Mouse (Mus musculus) large intestine, adult 2 months (tissue): ENCODE results near the gene Hsf5. TPM values are rescaled to one million over a fixed set of nuclear protein-coding genes. Genes with fewer than 3 reads are reported as not detected.

ENCODE experiments used
- DNase-seq: peaks from one replicate; pipeline ENCODE4 v3.0.0-alpha.2; 2012; ENCODE audit warnings: low read depth, low spot score
- WGBS: fragments of 180-500 bp; shearing (Covaris S2); methylation state at CpG from one replicate; pipeline ENCODE4 v1.1.7; 2018; 5-methylcytosine and 5-hydroxymethylcytosine counted together
- polyA plus RNA-seq: library from polyadenylated mRNA; depleted of rRNA; stranded (reverse); fragments of >200 nt; gene quantifications from 2 replicates; pipeline ENCODE4 v1.2.3, GENCODE M21; 2012

The Hsf5 gene
- polyA plus RNA-seq, 1 experiment, result 0.04 TPM

DNA sequence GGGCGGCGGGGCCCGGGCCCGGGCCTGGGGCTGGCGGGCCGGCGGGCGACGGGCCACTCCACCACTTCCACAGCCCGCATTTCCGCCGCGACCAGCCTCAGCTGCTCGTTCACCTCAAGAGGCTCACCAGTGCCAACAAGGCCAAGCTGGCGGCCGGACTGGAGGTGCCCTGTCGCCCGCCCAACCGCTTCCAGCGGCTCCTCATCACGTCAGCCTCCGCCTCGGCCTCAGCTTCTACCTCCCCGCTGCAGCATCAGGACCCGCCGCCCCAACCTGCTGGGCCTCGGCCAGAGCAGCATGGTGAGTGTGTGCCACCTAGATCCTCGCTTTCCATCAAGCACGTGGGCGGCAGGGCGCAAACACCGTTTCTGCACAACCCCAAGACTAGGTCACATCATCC lies 642 bp downstream of the Hsf5 start:
- WGBS, result 96% methylated on average over 32 of the region's 32 CpGs
- no peak for DNase-seq

GRCm38 (mm10) chr11:87623160-87623559 lies 6.2 kb downstream of the Hsf5 start:
- DNase-seq, result peak; percentile 55
- 50% methylated on average over 4 of the region's 4 CpGs for WGBS

- 9% methylated on average over 10 of the region's 10 CpGs for WGBS
Observed at GRCm38 (mm10) chr11:87629859-87630258, 12.9 kb downstream of the Hsf5 start.

GRCm38 (mm10) chr11:87638793-87639192 lies 21.8 kb downstream of the Hsf5 start:
- WGBS, result 18% methylated on average over 2 of the region's 2 CpGs
- DNase-seq, result no peak

More at GRCm38 (mm10) chr11:87629859-87630258, 12.9 kb downstream of the Hsf5 start:
- DNase-seq, result no peak

GRCm38 (mm10) chr11:87639206-87639605 lies 22.2 kb downstream of the Hsf5 start:
- WGBS, result 1% methylated on average over 29 of the region's 29 CpGs
- DNase-seq, result no peak

- DNase-seq, result no peak
Observed at GRCm38 (mm10) chr11:87642865-87643264, 25.9 kb downstream of the Hsf5 start.

GRCm38 (mm10) chr11:87654693-87655092 lies 37.7 kb downstream of the Hsf5 start:
- WGBS, result 39% methylated on average over 5 of the region's 5 CpGs
- DNase-seq, result no peak

DNA sequence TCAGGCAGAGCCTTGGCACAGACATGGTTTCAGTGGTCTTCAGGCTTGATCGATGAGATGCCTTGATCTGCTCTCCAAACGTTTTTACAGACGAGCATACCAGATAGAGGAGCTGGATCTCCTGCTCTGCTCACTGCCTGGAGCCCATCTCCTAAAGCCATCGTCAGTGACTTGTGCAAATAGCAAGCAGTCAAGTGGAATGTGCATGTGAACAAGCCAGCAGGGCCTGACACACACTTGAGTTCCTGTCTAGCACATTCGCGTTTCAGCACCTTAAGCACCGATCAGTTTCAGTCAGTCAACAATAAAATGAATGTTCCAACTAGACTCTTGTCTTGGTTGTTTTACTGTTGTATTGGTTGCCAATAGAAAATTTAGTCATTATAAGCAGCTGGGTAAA lies 42.3 kb downstream of the Hsf5 start:
- no peak for DNase-seq
- 51% methylated on average over 7 of the region's 7 CpGs for WGBS

- DNase-seq, result no peak
- WGBS, result under 1% methylated on average over 8 of the region's 8 CpGs
Observed at GRCm38 (mm10) chr11:87662407-87662806, 45.4 kb downstream of the Hsf5 start, which contains the start of gene Rnf43. TSS of gene Rnf43 (plus strand) at chr11:87662722.

GRCm38 (mm10) chr11:87662822-87663221 lies 45.9 kb downstream of the Hsf5 start:
- 6% methylated on average over 14 of the region's 14 CpGs for WGBS
- DNase-seq, result no peak

DNA sequence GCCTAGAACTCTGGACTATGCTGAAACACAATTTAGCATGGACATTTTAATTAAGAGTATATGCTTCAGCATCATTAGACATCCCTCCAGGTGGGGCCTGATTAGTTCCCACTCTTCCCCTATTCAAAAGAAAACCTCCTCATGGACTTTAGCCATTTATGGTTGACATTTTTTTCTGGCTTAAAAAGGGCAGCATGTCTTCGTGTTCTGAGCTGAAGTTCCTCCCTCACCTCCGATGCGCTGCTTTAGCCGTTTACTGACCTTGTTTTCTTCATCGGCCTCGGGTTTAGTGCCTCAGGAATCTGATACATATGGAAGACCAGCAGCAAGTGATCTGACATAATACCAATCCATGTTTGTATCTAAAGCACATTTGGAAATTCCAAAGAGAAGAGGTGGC lies 47.0 kb downstream of the Hsf5 start:
- 26% methylated on average over 6 of the region's 6 CpGs for WGBS
- DNase-seq, result no peak

DNA sequence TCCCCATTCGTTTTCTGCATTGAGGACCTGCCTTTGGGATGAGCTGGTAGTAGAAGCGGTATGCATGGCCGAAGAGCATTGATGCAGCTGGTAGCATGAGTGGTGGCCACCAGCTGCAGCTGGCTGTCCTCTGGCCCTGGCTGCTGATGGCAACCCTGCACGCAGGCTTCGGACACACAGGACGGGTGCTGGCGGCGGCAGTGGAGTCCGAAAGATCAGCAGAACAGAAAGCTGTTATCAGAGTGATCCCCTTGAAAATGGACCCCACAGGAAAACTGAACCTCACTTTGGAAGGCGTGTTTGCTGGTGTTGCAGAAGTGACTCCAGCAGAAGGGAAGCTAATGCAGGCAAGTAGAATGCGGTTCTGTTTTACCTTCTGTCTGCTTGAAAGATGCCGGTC lies 47.6 kb downstream of the Hsf5 start:
- 37% methylated on average over 12 of the region's 12 CpGs for WGBS
- DNase-seq, result no peak

DNA sequence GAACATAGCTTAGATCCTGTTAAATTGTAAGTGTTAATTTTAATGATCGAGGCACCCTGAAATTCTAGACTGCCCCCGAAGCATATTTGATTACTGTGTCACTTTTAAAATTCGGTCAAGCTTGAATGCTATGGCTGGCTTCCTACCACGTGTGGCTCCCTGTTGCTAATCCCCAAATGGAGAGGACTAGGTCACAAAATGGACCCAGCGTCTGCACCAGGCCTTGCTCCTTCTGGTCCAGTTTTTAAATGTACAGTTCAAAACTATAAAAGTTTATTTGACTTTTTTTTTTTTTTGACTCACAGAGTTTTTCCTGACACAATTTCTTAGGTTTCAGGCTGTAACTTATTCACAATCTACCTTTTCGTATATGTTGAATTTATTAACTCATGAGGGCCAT lies 48.3 kb downstream of the Hsf5 start:
- WGBS, result 30% methylated on average over 6 of the region's 6 CpGs
- no peak for DNase-seq

GRCm38 (mm10) chr11:87665658-87666057 lies 48.7 kb downstream of the Hsf5 start:
- 30% methylated on average over 2 of the region's 2 CpGs for WGBS
- no peak for DNase-seq

DNA sequence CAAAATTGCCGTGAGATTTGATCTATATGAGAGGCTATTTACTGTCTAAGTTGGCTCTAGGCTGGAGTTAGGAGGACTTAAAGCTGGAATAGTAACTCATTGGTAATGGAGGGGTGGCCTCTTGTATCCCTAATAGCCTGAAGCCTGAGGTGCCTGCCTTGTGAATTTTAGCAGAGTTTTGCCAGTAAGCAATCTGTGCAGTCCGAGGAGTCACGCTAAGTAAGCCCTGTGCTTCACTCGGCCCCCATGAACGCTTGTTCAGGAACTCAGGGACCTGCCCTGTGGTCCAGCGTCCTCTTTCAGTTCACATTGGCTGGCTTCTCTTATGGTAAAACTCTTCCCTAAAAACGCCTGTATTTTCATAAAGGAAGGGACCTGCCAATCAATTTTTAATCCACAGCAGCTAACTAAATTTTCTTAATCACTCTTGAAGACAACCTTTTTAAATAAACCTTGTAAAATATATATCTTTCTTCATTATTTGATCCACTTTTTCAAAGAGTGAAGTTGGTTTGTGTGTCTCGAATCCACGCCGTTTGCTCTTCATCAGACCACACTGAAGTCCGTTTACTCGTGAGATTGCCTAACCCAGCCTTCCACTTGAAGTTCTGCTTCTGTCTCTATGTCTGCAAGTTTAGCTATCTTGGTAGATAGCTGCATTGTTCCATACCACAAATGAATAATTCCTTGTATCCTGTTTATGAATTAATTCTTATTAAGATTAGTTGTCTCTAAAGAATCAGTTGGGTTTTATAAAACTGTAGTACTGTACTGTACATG lies 49.5 kb downstream of the Hsf5 start:
- 21% methylated on average over 12 of the region's 12 CpGs for WGBS

DNA sequence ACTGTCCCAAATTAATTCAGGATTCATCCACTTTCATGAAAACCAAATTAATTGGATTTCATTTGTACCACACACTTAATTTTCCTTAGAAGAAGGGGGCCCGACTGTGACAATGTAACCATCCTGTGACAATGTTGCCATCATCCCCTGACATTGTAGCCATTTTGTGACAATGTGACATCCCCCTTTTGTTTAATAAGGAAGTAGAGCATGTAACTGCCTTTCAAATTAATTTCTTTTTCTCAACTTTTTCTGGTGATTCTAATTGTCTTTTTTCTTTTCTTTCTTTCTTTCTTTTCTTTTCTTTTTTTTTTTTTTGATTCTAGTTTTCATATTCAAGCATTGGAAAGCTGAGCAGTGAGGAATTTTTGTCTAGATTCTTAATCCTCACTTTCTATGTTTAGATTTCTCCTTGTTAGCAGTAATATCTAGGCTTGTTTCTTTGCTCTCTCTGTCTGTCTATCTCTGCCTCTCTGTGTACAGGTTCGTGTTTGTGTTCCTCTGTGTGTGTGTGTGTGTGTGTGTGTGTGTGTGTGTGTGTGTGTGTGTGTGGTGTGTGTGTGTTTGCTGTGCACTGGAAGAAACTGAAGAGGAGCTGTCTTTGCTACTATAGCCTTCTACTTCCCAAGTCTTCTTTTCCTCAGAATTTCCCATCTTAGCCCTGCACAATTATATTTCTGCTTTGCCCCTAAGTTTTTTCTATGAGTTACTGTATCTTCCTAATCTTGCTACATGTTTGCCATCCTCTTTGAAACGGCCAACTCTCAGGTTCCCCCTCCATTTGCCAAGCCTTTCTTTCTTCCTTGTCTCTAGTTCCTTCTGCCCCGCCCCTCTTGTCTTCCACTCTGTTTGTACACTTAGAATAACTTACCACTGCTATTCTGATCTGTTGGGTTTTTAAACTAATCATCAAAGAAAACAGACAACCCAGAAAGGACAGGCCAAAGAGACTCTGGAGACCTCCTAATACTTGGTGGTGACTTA lies 50.4 kb downstream of the Hsf5 start:
- no peak for DNase-seq
- 23% methylated on average over 4 of the region's 4 CpGs for WGBS

More for the DNA sequence above, 49.5 kb downstream of the Hsf5 start:
- DNase-seq, result no peak

GRCm38 (mm10) chr11:87673282-87673681 lies 56.3 kb downstream of the Hsf5 start:
- 60% methylated on average over 1 of the region's 1 CpGs for WGBS
- no peak for DNase-seq

- WGBS, result 42% methylated on average over 6 of the region's 6 CpGs
- DNase-seq, result no peak
Observed at GRCm38 (mm10) chr11:87675606-87676005, 58.6 kb downstream of the Hsf5 start.

- 30% methylated on average over 5 of the region's 5 CpGs for WGBS
- no peak for DNase-seq
Observed at GRCm38 (mm10) chr11:87677756-87678155, 60.8 kb downstream of the Hsf5 start.

- DNase-seq, result no peak
- 36% methylated on average over 4 of the region's 4 CpGs for WGBS
Observed at GRCm38 (mm10) chr11:87678545-87678944, 61.6 kb downstream of the Hsf5 start.

DNA sequence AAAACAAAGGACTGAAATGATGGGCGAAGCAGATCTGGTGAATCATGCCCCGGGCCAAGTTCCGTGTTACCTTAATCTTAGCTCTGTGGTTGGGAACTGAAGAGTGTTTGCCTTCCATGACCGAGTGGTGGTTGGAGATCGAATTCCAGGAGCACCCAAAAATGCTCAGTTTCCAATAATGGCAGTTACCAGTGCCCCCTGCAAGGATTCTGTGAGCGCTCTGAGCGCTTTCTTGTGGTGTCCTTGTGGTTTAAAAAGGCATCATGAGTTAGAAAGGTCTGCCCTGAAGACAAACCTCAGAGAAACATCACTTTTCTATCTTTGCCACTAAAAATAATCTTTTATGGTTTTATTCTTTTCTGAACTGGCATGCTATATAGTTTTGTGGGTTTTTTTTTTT lies 62.0 kb downstream of the Hsf5 start:
- no peak for DNase-seq
- 48% methylated on average over 7 of the region's 7 CpGs for WGBS
